Mouse (Mus musculus) NIH3T3 (cell line): ENCODE data around the gene Prpf38b.

ENCODE experiments used
- DNase-seq: peaks from one replicate; pipeline ENCODE4 v3.0.0-alpha.2; 2012; ENCODE audit warnings: low read depth

Prpf38b gene

GRCm38 (mm10) chr3:108911548-108912413 lies at the start of gene Prpf38b:
TSS of gene Prpf38b (minus strand) at chr3:108911727.
- peak; percentile 97 for DNase-seq

GRCm38 (mm10) chr3:108961226-108961625 lies 49.7 kb upstream of the Prpf38b start:
- no peak for DNase-seq

- peak; percentile 54 for DNase-seq
Observed at GRCm38 (mm10) chr3:108959680-108960295, 48.3 kb upstream of the Prpf38b start.

GRCm38 (mm10) chr3:108957976-108958375 lies 46.4 kb upstream of the Prpf38b start:
- DNase-seq, result no peak

GRCm38 (mm10) chr3:108940996-108941395 lies 29.5 kb upstream of the Prpf38b start:
- no peak for DNase-seq

GRCm38 (mm10) chr3:108940001-108940633 lies 28.6 kb upstream of the Prpf38b start, which contains the start of gene Gm9857:
TSS of gene Gm9857 (minus strand) at chr3:108940445.
- DNase-seq, result no peak

- DNase-seq, result no peak
Observed at GRCm38 (mm10) chr3:108939573-108939972, 28.0 kb upstream of the Prpf38b start, which contains the start of gene Henmt1. TSS of gene Henmt1 (plus strand) at chr3:108939873.

GRCm38 (mm10) chr3:108938691-108939090 lies 27.2 kb upstream of the Prpf38b start:
- no peak for DNase-seq

GRCm38 (mm10) chr3:108933557-108933956 lies 22.0 kb upstream of the Prpf38b start:
- DNase-seq, result no peak

- DNase-seq, result no peak
Observed at GRCm38 (mm10) chr3:108926308-108926707, 14.8 kb upstream of the Prpf38b start.

GRCm38 (mm10) chr3:108925677-108926076 lies 14.2 kb upstream of the Prpf38b start:
- DNase-seq, result no peak

- no peak for DNase-seq
Observed at GRCm38 (mm10) chr3:108921822-108922221, 10.3 kb upstream of the Prpf38b start.

GRCm38 (mm10) chr3:108920442-108921070 lies 9.0 kb upstream of the Prpf38b start:
- no peak for DNase-seq

- DNase-seq, result no peak
Observed at GRCm38 (mm10) chr3:108918852-108919251, 7.3 kb upstream of the Prpf38b start.

GRCm38 (mm10) chr3:108917986-108918385 lies 6.5 kb upstream of the Prpf38b start:
- DNase-seq, result no peak

- peak; percentile 6 for DNase-seq
Observed at GRCm38 (mm10) chr3:108916857-108917256, 5.3 kb upstream of the Prpf38b start.

GRCm38 (mm10) chr3:108915999-108916398 lies 4.5 kb upstream of the Prpf38b start:
- peak; percentile 36 for DNase-seq

GRCm38 (mm10) chr3:108911081-108911547 lies 413 bp downstream of the Prpf38b start:
- DNase-seq, result peak; percentile 86

- DNase-seq, result no peak
Observed at GRCm38 (mm10) chr3:108910303-108911080, 1.0 kb downstream of the Prpf38b start.

GRCm38 (mm10) chr3:108902934-108903333 lies 8.6 kb downstream of the Prpf38b start:
- DNase-seq, result no peak

- peak; percentile 60 for DNase-seq
Observed at GRCm38 (mm10) chr3:108902038-108902437, 9.5 kb downstream of the Prpf38b start.
